Mouse (Mus musculus) gastrocnemius, postnatal 25 days (tissue): ENCODE results near the gene Fam243. TPM values are rescaled to one million over a fixed set of nuclear protein-coding genes. Genes with fewer than 3 reads are reported as not detected.

Source experiments
- DNase-seq: peaks from one replicate; pipeline ENCODE4 v3.0.0; 2022
- long read RNA-seq, 2 experiments: library from polyadenylated mRNA; stranded (forward); transcript quantifications; one replicate each; pipeline ENCODE4 v2.0.0; 2021
- total RNA-seq, 2 experiments: library from RNA; stranded (reverse); gene quantifications; 1 replicate in 1 of 2; 2 replicates in 1 of 2; pipeline ENCODE4 v1.2.3; 2021

The Fam243 gene
- total RNA-seq: not detected
- long read RNA-seq, experiment 1: 0 reads
- long read RNA-seq, experiment 2: 0 reads

DNA sequence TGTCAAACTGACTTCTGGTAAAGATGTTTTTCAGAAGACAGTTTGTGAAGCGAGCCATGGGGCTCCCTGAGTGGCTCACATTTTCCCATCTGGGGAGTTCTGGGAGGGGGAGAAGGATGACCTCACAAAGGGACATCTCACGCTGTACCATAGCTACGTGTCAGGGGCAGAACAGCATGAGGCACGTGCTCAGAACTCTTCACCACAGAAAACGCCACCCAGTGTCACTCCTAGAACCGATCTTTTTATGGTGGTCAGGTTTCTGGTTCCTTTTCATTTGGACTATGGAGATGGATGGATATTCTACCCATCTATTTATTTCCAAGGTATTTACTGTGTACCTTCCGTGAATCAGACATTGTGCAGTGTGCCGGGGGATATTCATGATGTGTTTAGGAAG lies at the start of gene Fam243:
TSS of gene Fam243 (minus strand) at position 101 of the 400 bp plus-strand sequence.
- DNase-seq: no peak

DNA sequence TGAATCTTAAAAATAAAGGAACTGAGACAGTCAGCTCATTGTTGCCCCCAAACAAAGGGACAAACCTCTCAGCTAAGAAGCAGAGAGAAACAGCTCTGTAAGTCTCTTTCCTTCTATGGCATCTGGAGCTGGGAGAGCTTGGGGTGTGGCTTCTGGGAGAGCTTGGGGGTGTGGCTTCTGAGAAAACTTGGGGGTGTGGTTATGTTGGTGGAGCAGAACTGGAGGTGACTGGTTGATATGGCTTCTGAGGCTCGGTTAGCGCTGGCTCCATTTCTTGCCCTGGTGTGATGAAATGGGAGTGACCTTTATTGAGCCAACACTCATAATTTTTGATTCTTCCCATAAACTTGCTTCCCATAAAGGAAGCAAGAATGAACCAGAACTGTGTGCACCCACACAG lies 48.0 kb upstream of the Fam243 start:
- no peak for DNase-seq

DNA sequence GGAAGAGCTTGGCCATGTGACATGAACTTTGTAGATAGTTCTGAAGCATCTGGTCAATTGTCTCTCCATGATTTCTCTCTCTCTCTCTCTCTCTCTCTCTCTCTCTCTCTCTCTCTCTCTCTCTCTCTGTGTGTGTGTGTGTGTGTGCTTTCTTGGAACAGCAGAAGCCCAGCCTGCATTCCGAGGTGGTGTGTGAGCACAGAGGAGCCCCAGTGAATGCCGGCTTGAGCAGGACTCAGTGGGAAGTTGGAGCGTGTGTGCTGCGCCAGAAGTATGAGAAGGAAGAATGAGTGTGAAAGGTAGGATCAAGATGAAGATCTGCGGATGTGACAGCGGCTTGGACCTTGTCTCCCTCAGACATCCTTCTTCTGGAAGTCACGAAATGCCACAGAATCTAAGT lies 44.2 kb upstream of the Fam243 start:
- DNase-seq: no peak

DNA sequence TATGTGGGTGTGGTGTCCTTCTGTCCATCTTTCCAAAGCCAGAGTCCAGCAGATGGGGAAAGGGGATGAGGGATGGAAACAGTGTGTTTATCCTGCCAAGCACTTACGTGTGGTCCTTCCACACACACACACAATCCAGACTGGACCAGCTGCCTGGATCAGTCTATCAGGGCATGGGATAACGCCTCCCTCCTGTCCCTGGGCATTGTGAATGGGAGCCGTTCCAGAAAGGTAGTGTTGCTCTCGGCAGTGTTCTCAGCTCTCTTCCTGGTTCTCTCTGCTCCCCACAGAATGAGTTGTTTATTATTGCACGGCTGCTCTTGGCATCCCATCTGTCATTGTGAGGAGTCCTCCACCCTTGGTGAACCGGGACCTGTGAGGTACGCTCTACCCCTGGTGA lies 39.5 kb upstream of the Fam243 start:
- no peak for DNase-seq

DNA sequence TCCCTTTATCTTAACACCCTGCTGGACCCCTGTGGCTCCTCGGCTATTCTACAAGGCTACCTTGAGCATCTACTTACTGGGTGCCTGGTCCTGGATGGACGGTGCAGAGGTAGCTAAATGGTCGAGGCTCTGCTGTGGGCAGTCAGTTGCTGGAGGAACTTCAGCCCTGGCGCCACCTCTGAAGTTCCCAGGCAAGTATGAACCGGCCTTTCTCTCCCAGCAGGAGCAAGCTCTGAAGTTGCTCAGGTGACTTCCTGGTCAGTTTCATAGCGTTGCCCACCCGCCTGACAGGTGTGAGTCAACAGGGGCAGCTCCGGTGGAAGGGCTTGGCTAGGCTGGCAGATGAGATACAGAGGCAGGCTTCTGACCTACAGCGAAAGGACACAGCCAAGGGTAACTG lies 38.0 kb upstream of the Fam243 start, which contains the start of gene Kcne1:
TSS of gene Kcne1 (minus strand) at position 240 of the 400 bp plus-strand sequence.
- DNase-seq: no peak

DNA sequence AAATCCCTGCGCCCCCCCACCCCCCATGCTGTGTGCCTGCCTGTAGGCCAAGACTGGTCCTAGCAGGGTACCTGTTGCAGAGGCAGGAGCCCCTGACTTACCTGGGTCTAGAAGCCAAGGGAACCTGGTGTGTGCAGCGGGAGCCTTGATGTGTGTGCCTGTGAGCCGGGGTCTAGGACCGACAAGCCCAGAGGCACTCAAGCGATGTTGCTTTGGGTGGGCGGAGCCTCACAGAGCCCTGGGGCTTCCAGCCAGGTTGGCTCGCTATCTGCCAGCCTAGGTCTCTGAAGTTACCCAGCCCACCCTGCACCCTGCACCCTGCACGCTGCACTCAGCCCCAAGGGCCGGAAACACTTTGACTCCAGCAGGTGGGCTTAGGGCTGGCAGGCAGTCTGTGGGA lies 37.5 kb upstream of the Fam243 start:
- no peak for DNase-seq

DNA sequence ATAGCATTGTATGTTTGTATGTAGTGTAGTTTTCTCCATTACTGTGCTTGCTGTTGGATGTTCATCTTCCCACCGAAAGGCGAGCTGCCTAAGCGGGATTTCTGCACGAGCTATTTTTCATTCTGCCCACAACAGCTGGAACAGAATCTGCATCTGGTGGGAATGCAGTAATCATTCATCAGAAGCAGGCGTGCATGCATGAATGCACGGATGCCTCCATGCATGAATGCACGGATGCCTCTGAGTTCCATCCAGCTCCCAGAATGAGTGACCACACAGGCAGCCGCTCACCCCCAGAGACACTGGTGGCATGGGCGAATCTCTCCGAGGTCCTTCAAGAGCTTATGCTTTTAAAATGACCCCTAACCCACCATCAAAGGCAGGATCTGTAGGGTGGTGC lies 36.3 kb upstream of the Fam243 start:
- DNase-seq: no peak

DNA sequence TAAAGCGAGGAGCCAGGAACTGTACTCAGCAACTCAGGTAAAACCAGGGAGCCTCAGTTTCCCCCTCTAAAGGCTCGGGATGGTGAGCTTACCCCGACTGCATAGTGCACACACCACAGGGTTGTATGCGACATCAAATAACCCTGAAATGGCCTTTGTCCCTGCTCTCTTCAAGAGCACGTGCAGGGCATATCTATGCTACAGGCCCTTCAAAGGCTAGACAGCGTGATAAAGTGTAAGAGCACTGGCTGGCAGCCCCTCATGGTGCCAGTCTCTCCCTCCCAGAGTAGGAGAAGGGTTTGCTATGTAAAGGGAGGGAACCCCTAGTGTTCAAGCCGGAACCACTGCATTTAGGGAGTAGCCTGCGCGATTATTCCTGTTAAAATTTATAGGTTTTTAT lies 35.8 kb upstream of the Fam243 start:
- no peak for DNase-seq

DNA sequence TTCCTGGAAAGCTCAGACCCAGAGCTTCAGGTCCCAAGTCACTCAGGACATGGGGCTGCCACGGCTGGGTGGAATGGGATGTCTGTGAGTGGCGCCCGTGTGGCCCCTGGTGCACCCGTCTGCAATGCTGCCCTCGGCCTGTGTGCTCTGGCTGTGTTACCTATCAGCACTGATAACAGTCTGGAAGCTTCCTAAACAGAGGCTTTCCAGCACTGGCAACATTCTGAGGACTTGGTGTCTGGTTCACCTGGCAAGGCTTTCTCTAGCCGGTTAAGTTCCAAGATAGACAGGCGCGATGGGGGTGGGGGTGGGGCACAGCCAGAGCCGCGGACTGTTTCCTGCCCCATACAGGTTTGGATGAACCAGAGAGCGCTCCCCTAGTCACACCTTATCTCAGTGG lies 34.7 kb upstream of the Fam243 start:
- no peak for DNase-seq

DNA sequence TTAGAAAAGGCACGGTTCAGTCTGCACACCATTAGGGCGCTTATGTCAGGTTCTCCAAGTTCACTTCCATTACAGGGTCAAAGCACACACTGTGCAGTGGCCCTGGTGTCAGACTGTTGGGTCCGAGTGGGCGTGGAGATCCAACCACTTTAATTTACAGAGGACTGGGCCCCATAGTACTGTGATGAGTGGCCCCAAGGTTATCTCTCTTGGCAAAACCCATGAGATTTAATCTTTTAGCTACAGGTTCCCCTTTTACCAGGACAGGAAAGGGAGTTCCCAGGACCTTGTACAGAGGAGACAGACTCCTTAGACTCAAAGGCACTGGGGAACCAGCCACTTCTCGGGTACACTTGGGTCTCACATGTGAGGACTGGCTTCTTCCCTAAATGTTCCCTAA lies 34.1 kb upstream of the Fam243 start:
- no peak for DNase-seq

DNA sequence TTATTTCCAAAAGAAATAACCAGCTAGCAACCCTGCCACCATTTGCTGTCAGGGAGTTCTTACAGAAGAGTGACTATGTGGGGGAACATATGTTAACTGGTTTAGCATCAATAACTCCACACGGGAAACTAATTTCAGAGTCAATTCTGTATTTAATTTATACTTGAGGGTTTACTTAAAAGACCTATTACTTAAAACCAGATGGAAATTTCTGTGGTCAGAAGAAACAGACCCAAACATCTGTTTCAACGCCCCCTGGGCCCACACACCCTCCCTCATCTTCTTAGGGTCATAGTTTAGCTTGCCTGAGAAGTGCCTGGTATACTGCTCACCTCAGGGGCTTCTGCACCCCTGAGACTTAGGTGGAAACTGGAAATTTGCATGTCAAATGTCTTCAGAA lies 32.7 kb upstream of the Fam243 start:
- no peak for DNase-seq

DNA sequence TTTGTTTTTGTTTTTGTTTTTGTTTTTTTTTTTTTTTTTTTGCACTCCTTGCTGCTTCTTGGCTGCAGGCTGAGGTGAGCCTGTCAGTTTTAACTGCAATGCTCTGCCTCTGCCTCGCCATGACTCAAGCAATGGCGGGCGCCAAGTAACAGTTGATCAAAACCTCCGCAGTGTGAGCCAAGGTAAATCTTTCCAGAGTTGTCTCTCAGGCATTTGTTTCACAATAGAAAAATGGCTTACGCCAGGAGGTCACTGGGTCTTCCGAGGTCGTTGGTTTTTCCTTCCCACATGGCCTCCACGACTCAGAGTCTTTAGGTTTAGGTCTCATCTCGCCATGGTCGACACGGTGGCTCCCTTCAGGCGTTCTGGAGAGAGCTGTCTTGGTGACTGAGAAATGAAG lies 32.1 kb upstream of the Fam243 start:
- no peak for DNase-seq

DNA sequence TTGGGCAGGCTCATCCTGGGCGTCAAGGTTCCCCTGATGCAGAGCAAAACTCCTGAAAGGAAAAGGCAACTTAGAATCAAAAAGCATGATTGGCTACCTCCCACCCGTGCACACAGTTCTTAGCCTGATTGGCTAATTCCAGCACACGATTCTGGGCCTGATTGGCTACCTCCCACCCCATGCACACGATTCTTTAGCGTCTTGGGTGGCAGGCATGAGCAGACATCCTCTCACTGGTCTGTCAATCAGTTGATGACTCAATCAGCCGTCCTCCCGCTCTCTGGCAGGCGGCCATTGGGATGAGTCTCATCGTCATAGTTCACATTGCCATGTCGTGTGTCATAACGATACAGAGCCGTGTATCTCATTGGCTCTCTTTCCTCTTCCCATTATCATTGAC lies 27.7 kb upstream of the Fam243 start:
- no peak for DNase-seq

DNA sequence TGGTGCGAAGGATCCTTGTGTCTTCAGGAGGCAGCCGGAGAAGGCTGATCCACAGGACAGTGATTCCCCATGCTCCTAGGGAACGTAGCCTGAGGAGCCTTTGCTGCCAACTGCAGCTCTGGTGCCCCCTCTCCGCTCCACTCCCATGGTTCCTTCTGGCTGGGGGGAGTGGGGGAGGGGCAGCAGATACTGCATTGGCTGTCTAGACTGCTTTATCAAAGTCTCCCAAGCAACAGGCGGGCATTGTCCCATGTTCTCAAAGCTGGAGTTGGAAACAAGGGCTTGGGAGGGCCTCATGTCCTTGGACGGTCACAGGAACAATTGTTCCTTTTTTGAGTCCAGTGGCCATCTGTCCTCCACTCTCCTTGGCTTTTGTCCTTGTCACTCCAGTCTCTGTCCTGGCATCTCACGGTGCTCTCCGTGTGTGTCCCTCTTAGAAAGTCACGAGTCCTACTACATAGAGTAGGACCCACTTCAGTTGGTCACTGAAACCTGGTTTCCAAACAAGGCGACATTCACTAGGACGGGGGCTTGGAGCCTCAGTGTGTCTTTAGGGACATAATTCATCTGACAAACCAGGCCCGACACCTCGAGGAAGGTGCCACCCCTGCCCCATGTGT lies 25.2 kb upstream of the Fam243 start:
- DNase-seq: no peak

DNA sequence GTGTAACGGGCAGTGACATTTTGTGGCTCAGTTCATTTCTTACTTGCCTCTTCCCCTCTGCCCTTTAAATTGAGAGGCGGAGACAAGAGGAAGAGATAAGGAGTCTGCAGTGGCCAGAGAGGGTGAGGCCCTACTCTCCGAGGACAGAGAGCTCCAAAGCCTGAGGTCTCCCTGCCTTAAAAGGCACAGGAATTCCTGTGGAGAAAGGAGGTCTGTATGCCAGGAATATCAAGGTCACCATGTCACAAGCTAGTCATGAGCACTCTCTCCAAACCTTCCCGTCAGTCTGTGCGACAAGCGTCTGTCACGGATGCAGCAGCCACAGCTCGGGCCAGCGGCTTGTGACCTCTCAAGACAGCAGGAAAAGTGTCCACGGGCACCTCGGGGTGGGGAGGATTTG lies 23.9 kb upstream of the Fam243 start:
- no peak for DNase-seq

DNA sequence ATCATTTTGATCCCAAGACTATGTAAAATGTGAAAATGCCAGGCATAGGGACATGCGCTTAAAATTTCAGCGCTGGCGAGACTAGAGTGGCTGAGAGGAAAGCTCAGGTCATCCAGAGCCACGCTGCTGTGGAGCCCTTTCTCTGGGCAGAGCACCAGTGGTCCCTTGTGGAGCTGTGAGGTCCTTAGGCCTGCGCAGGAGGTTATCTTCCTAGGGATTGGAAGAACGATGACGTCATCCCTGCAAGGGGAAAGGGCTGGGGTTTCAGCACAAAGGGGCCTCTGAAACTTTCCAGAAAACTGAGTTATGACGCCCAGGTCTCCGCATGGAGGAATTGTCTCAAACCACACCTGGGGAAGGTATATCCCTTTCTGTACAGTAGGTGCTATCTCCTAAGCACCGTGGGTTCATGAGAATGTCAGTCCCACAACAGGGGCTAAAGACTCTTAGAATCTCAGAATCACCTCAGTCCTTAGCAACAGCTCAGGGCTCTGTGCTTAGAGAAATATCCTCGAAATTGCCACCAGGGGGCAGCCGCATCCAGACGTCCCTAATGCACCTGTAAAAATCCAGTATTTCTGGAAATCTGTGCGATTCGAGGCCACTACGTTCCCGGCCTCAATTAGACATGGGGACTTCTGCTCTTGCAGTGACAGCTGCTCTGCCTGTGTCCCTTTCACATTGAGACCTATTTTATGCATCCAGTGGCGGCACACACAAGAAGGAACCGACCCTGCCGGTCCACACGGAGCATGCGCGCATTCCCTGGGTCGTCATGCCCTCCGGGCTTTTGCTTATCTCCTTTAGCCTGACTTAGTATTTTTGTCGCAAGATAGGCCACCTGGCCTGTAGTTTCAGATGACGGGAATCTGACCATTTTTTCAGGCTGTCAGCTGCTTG lies 19.6 kb upstream of the Fam243 start:
- no peak for DNase-seq

DNA sequence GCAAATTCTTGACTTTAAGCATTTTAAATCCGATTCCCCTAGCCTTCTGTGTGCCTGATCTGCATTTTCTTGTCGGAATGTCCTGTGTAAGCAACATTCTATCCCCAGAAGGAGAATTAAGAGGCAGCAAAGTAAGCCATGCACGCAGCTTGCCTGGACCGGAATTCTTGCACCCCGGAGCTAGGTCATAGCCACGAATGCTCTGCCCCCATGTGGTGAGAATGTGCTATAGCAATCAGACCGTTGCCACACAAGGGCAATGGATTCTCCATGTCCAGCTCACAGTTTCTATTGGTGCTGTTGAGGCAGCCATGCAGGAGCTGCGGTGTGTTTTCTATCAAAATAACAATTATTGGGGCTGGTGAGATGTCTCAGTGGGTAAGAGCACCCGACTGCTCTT lies 15.0 kb upstream of the Fam243 start:
- DNase-seq: peak; percentile 44

DNA sequence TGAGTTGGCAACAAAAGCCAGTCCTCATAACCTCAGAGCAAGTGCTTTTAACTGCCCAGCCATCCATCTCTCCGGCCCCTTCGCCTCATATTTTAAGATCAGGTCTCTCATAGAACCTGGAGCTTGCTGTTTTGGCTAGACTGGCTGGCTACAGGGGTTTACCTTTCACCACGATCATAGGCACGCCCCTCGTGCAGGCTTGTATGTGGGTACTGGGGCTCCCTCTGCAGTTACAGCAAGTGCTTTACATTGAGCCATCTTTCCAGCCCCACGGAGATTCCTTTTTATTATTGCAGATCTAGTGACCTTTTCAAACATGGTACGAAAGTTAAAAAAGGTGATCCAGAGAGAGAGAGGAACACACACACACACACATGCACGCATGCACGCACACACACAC lies 13.4 kb upstream of the Fam243 start:
- no peak for DNase-seq

DNA sequence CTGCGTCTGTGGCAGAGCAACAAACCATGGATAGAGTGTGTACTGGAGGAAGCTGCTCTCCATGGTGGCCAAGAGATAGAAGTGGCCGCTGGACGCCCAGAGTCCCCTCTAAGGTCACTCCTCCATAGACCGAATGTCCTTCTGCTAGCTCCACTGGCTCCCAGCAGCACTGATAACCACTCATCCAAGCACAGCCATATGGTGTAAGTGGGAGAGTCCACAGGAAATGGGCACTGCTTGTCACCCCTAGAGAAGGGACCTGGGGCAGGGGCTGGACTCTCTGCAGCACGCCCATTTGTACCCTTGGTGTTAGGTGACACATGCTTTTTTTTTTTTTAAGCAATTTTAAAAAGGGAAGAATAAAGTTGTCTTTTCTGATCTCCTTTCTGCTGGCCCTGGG lies 9.7 kb upstream of the Fam243 start:
- DNase-seq: no peak

DNA sequence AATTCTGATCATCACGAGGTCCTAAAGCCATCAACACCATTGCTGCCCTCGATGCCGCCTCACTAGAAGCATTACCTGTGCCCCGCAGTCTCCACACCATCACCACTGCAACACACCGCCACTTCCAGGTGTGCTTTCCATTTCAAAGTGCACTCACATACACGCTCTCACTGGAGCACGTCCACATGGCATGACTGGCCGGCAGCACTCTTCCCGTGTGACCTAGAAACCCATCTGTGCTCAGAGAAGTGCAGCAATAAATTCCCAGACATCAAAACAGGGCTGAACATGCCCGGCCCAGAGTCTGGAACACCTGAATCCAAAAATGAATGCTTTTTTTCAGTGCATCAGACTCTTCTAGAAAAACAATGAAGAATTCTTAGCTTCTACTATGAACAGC lies 6.7 kb upstream of the Fam243 start:
- no peak for DNase-seq

DNA sequence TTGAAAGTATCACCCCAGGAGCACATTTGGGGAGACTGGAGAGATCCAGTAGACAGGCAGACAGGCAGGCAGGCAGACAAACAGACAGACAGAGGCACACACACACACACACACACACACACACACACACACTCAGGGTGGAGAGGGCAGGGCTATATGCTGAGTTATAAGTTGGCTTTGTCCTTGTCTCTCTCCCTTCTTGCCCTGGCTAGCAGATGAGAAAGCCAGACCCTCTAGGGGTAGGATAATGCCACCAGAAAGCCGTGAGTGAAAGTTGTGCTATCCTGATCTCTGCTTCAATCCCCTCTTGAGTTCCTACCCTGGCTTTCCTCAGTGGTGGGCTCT lies 3.8 kb upstream of the Fam243 start:
- no peak for DNase-seq

DNA sequence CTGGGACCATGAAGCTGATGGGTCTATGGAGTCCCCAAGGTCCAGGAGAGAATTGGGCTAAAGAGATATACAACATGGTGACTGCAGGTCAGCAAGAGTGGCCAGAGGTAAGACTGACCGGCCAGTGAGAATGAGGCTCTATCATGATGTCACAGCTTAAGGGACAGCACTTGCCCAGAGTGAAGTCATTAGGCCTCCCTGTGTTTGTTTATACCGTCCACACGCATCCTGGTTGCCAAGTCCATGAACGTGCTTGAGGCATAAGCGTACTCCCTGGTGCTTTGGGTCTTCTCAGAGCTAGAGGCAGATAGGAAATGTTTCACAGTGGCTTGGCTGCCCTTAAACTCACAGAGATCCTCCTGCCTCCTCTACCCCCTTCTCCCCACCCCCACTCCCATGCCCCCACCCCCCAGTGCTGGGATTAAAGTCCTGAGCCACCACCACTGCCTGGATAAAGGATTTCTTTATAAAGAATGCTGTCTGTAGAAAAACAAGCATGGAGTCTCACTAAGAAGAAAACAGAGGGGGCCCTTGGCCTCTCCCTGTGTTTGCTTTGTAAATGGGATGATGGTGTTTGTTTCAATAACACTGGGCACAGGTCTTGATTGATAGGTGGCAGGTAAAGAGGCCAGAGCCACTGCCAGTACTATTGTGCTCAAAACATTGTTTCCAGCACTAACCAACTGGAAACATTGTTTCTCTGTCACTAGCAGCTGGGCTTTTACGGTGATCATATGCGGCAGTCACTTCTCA lies 3.2 kb upstream of the Fam243 start:
- DNase-seq: no peak

DNA sequence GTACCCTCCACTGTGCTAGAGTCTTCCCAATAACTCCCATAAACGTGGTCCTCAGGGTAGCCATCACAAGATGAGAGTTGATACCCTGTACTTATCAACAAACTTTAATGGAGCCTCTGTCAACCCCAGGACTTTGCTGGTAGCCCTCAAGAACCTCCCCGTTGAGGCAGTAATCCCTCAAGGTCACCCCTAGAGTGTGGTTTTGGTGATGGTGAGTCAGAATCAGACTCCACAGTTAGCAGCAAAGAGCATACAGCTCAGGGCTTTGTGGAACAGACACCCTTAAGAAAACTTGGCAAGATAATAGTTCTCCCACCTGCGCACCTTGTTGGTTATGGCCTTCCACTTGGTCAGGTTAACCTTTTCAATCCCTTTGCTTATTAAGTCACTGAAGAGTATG lies 880 bp downstream of the Fam243 start:
- DNase-seq: no peak
